Mouse (Mus musculus) frontal cortex, adult 2 months (tissue): ENCODE data around the gene Cd101. TPM values are rescaled to one million over a fixed set of nuclear protein-coding genes. Genes with fewer than 3 reads are reported as not detected.

ENCODE experiments used
- DNase-seq, 2 experiments: peaks; one replicate each; pipeline ENCODE4 v3.0.0; 2022; ENCODE audit warnings: low spot score in 1 of 2; ENCODE audit errors: extremely low spot score in 1 of 2
- polyA plus RNA-seq: library from polyadenylated mRNA; depleted of rRNA; stranded (reverse); fragments of >200 nt; gene quantifications from 2 replicates; pipeline ENCODE4 v1.2.3, GENCODE M21; 2012

Cd101 gene
- polyA plus RNA-seq, 1 experiment = 0.16 TPM

DNA sequence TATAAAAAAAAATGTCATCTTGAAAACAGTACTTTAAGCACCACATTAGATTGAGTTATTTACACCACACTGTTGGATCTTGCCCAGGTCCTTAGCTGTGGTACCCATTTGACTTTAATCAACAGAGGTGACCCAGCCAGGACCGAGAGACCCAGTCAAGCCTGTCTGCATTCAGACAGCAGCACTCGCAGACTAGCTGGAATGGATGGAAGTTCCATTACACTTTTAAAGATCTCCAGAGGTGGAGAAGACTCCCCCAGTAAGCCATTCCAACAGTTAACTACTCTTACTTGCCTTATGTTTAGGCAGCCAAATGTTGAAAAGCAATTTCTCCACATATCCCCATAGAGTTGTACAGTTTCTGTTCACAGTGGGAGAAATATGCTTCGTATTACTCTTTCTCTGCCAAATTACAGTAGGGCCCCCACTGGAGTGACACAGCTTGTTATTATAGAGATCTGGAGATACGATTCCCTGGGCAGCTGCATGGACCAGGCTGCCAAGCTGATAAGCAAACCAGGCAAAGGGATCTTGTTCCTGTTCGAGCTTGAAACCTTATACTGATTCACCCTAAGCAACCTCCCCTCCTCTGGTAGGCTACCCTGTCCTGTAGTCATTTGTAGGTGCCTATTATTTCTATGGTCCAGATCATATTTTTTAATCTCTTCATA is 22.1 kb downstream of the Cd101 start:
- DNase-seq = no peak

DNA sequence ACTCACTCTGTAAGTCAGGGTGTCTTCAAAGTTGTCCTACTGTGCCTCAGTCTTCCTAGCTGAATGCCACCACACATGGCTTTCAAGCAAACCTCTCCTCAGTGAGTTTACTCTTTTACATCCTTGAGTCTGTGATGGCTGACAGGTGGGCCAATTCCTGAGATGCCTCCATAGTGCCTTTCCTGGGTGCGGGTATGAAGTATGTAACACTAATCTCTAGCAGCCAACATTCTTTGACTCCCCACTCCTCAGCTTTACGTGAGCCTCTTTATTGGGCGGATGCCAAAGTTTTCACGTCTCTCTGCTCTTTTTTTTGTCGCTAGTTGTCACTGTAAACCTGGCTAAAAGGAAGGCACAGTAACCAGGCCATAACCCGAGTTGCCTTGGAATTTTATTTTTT is 24.0 kb downstream of the Cd101 start:
- DNase-seq = no peak

DNA sequence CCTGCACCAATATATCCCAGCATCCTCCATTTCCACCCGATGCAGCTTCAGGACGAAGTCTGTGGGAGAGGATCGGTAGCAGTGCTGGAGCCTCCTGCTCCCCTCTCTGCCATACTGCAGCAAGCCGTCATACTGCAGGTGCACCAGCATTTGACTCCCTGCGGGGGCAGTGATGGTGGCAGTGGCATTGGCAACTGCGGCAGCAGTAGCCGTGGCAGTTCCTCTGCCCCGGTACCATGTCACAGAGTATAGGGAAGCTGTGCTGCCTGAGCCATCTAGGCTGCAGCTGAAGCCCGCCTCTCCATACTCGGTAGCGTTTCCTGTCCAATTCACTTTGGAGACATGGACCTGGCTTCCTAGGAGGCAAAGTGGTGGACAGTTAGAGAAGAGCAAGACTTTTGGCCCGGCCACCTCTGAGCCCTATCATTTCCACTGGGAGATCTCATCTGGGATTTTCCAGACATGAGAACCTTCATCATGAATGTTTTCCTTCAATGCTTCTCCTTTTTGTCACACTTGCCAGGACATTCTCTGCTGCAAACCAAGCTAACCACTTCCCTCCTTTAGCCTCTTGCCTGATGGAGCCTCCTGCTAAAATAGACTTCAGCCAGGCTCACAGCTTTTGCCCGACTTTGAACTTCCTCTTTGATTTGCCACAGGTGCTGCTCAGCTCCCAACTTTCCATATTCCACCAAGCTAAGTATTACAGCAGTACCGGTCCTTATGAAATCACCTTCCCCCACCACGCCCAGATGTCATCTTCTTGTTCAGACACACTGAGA is 25.6 kb downstream of the Cd101 start:
- no peak for DNase-seq

DNA sequence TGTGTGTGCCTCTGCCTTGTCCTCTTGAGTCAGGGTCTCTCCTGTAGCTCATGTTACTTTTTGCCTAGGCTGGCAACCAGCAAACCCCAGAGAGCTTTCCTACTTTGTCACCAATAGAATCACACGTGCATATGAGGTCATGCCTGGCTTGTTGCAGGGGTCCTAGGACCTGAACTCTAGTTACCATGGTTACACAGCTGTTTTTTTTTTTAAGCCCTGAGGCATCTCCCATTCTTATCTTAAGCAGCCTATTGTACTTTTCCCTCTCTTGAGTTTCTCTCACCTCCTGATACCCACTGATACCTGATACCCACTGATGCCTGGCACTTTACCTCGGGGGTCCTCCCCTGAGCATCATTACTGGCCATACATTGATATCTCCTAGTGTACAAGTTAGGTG is 29.6 kb downstream of the Cd101 start:
- no peak for DNase-seq

DNA sequence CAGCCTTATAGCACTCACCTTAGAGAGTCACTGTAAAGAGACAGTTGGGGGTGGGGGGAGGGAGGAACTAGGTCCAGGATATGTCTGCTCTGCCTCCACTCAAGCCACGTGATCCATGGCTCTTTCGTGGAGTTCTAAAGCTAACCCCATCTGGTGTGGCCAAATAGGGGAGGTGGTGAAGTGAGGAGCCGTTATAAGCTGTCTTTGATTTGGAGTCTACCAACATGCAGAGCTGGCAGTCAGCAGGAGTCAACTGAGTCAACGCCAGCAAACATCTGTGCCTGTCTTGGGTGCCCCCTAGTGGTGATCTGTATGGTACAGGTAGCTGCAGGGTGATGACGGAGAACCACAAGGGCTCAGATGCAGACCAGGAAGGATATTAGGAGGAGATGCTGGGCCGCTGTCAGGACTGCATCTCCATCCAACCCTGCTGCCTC is 30.4 kb downstream of the Cd101 start:
- DNase-seq = peak; percentile 41 to 81

DNA sequence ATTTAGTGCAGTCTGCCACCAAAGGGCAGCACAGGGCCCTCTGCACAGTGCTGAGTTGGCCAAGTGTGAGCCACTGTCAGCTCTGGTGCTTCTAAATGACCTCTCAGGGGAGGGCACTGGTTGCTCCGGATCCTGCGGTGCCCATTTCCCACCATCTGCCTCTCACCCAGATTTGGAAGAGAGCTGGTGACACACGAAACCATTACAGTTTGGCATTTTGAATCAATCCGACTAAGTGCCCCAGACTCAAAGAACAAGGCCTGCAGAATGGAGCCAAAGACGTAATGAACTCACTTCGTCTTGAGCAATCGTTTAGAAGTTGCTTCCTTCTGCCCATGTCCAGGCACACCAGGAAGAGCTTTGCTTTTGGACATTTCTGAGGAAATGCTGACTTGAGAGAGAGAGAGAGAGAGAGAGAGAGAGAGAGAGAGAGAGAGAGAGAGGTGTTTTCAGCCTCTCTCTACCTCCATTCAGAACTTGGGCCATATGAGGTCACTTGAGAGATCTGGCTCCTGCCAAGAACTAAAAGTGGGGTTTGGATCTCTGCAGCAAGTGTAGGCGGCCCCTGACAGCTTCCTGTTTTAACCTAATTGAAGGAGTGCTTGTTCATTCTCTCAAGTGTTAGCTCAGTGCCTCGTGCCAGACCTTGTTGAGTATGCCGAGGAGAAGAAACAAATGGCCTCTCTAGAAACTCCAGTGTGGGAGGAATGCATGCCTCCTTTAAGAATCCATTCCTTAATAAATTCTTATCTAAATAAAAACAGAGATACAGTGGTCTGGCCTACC is 31.4 kb downstream of the Cd101 start:
- peak; percentile 30 to 43 for DNase-seq

DNA sequence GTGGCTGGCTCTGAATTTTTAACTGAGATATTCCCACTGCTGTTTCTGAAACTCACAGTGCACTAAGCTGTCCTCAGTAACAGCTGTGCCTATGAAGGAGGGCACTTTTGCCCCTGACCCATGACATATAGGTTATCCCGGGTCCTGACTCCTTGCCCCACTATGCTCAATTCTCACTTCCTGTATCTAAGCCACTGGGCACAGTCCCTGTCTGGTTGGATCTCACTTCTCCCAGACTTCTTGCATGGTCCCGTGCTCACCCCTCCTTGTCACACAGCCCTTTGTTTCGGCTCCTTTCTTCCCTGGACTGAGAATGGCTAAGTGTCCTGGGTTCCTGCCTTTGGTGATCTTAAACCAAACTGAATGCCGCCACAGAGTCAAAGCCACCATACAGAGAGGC is 35.1 kb downstream of the Cd101 start:
- no peak for DNase-seq

DNA sequence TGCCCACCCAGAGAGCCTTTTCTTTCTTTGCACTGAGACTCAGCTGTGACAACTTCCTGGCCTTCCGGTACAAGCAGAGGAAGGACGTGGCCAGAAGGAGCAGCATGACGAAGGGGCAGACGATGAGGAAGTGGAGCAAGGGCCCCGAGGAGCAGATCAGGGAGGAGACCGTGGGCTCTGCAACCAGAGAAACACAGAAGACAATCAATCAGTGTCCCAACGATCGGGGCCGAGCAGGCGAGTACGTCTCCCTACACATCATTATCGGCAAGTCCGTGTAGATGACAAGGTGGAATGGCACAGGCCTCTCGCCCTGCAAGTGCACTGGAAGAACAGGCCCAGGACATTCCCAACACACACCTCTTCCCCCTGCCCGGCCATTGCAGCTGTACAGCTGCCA is 35.6 kb downstream of the Cd101 start:
- no peak for DNase-seq

DNA sequence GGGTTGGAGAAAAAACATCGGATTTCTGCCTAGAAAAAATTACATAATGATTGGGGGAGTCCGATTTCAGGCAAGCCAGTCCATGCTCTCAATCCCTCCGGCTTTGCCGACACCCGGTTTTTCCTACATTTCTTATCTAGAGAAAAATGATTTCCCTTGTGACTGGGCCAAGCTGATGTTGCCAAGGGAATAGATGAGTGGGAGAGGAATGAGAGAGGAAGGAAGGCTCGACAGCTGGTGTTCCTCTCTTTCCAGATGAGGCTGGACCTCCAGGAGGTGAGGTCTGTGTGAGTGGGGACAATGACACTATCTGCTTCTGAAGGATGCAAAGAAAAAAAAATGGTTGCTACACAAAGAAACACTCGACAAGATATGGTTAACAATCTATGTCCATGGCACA is 36.2 kb downstream of the Cd101 start:
- no peak for DNase-seq

DNA sequence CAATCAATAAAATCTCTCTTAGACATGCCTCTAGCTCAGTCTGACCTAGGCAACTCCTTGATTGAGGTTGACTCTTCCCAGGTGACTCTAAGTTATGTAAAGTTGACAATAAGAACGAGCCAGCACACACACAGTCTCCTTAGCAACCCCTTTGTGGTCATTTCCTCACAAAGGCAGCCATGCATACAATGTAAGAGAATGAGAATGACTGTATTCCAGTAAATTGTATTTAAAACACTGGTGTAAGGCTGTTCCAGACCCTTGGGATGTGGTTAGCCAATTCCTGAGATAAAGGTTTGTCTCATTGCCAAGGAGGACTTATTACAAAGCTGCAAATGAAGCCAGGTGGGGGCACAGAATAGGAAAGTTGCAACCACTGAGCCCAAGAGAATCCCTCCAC is 39.1 kb downstream of the Cd101 start:
- no peak for DNase-seq

DNA sequence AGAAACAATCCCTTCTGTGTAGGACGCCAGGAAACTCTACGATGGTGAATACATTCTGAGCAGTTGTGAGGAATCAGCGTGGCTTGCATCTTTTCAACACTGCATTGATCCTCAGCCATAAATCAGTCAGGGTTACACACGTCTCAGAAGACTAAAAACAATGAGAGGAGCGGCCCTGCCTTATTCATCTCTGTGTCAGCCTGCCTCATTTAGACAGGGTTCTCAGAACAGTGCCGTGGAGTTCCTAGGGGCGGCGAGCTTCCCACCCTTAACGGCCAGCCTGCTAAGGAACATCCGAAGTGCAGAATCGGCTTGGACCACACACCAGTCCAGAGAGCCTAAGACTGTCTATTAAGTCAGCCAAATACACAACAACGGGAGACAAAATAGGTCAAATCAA is 39.9 kb downstream of the Cd101 start:
- DNase-seq = peak in 1 of 2 experiments; percentile 23

DNA sequence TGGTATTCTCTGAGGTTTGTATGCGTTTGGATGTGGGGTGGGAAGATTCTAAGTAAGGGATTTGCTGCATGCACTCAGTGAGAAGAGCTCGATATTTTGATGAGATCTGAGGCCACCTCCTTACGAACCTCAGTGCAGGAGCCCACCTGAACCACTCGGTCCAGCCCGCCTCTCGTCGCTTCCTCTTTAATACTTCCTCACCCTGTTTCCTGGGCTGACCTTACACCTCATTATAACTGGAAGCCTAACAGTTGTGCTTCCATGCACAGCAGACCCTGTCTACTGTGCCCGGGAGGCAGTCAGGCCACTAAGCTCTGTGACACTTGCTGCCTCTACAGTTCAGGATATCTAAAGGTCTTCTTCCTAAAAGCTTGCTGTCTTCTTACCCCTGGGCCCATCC is 50.1 kb downstream of the Cd101 start:
- no peak for DNase-seq

DNA sequence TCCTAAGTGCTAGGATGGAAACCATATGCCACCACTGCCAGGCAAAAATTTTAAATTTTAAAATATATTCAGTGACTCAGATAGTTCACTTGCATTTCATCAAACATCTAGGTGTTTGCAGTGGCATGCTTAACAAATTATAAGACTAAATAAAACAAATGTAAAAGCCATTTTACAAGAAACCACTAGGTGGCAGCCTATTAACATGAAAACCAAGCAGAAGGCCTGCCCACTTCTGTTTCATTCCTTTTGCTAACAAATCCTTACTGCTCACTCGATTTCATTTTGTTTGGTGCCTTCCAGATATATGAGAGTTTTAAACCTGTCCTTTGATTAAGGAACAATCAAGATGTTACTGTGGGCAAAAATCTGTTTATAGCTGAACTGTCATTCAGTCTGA is 55.5 kb downstream of the Cd101 start:
- DNase-seq = peak in 1 of 2 experiments; percentile 81

DNA sequence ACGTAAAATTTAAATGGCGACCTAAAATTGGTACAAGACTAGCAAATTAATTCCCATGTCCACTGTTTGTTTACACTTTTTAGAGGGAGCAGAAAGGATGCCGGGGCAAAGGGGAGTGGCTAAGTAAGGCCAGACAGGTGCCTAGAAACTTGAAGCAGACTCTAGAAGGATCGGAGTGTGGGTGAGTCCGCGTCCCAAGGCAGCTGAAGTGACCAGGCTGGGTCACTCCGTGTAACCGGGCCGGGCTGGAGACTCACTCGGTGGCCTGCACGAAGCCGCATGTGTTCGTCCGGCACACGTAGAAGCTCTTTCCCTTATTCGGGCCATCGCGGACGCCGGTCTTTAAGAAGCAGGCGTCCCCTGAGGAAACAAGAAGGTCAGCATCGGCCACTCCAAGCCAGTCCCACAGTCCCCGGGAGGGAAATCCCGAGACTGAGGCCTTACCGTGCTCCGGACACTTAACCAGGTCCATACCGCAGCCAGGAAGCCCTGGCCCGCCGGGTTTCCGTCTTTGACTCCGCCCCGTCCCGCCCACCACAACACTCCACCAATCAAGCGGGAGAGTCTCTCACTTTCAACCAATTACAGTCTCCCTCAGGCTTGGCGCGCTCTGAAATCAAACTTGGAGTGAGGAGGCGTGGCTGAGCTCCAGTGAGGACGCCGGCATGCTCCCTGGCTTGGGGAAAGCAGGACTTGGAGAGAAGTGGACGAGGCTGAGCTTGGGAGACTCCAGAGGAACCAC is 60.0 kb downstream of the Cd101 start, which contains the start of gene Ttf2:
Ttf2 (minus strand) TSS at position 488 of the 742 bp plus-strand sequence.
- peak; percentile 76 to 93 for DNase-seq

DNA sequence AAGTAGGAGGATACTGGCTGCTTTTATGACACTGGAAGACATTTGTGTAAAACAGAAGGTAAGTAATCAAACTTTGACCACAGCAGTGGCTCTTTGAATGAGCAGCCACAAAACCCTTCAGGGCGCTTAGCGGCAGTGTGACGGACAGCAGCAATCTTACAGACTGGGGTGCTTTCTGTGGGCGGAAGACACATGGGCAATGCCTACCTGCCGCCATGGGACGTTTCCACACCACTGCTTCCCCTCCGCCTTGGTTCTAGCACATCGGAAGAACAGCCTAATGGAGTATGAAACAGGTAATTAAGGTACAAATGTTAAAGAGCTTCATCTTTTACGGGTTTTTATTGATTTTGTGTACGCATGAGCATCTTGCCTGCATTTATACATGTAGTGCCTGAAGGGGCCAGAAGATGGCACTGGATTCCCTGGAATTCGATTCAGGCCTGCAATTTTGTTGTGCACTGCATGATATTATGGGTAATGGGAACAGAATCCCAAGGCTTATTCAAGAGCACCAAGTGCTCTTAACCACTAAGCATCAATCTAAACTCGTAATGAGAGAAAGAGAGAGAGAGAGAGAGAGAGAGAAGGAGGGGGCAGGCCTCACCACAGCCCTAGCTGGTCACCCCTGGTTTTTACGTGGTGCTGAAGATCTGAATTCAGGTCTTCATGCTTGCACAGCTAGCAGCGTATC is 65.4 kb downstream of the Cd101 start:
- DNase-seq = peak; percentile 48 to 86

DNA sequence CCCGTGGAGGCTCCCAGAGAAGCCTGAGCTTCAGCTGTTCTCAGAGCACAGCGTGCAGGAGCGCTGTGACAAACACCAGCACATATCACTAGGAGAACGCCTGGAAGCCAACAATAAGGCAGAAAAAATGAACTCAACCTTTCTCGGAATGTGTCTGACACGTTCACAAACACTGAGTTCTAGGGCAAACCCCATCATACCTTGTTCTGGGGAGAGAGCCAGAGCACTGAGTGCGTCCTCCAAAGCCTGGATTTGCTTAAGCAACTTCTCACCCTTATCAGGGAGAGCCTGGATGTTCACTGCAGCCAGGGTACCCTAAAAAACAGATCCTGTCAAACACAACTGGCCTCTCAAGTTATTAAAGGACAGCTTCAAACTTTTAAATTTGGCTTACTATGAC is 67.9 kb downstream of the Cd101 start:
- no peak for DNase-seq

DNA sequence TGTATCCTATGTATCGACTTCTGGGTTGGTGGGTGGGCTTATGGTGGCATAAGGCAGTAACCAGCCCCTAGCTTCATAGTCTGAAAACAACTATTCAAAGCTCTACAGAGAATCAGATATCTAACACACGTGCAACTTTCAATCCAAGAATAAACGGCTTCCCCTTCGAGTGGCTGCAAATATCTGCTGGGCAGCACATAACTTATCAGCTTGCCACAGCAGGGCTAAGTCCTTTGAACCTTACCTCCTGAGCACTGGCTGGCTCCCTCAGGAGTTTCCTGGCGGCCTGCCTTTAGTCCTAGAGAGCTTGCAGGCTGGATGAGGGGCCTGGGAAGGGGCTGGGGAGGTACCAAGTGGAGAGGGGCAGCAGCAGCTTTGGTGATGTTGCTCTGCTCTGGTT is 68.3 kb downstream of the Cd101 start:
- no peak for DNase-seq

DNA sequence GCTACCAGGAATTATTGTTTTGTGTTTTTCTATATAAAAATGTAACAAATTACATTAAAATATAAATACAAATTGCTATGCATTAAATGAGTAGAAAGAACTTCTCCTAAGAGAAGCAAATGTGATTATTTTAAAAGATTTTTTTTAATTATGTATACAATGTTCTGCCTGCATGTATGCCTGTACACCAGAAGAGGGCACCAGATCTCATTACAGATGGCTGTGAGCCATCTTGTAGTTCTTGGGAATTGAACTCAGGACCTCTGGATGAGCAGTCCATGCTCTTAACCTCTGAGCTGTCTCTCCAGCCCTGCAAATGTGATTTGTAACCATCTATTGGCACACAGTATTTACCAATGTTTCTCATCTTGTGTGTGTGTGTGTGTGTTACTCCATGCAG is 74.7 kb downstream of the Cd101 start:
- DNase-seq = no peak

DNA sequence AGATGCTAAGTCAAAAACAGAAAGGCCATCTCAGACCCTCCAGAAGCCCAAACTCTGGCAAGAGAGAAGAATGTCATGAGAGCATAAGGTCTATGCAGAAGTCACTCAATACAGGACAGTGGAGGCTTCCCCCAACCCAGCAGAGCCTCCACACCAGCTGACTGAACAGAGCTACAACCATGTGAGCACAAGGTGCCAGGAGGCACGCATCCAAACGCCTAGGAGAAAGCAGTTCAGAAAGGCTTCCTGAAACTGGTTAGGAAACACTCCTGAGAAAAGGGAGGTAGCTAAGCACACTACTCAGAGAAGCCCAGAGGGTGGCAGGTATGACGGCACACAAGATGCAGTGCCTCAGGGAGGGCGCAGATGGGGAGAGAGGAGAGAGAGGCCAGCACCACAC is 77.8 kb downstream of the Cd101 start:
- DNase-seq = no peak

DNA sequence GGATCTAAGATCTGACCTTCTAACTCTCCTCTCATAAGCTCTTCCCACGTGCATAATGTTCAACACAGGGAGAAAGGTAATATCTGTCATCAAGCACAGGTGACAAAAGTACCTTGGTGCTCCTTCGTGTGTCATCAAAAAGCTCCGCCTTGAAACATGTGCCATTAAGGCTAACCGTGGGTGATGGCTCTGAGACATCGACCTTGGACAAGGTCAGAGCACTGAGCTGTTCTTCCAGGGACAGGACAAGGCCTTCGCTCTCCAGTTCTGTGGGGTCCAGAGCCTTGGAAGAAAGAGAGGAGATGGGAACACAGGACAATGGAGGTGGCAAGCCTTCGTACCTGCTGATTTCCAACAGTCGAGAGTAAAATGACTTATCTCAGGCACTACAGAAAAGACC is 82.1 kb downstream of the Cd101 start:
- no peak for DNase-seq
